Mouse (Mus musculus) left cerebral cortex, adult 11 months (tissue): ENCODE results near the gene Atox1.

ENCODE experiments used
- DNase-seq: peaks from one replicate; pipeline ENCODE4 v3.0.0; 2022; ENCODE audit warnings: low spot score

Atox1 gene

DNA sequence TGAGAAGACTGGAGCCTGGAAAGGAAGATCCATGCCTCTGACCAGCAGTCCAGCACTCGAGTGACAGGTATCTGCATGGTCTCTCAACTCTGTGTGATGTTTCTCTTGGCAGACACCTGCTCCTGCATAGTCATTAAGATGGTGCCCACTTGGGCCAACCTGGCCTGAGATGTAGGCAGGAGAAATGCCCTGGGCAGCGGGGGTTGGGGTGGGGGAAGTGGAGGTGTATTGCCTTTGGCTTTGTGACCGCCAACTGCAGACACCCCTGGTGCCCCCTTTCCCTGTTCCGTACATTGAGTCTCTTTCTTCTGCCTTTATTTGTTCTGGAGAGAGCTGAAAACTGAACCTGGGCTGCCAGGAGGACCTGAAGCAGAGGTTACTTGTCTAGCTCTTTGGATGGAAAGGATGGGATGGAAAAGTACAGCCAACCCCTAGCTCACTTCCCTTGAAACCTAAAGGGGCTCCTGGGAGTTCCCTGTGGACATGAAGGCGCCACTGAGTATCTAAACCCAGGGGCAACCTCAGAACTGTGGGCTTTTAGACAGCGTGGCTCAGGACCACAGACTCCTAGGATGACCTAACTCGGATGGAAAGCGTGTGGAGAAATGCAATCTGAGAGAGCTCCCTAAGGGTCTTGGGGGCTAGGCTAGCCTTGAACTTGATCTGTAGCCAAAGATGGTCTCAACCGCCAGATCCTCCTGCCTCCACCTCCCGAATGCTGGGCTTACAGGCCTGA is 48.2 kb downstream of the Atox1 start:
- DNase-seq: no peak

DNA sequence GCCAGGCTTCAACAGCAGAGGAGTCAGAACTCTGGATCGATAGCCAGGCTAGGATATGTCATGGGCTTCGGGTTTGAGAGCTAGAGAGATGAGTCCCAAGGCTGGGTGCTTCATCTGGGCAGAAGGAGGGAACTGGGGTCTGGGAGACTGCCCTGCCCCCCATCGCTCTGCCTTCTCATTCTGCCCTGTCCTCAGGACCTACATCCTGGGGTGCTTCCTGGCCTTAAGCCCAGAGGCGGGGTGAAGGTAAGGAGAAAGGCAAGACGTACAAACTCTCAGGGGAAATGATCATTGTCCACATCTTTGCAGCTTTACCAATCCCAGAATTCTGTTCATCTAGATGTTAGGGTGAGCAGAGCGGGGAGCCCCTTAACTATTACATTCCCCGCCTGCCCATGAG is 49.0 kb downstream of the Atox1 start:
- no peak for DNase-seq

DNA sequence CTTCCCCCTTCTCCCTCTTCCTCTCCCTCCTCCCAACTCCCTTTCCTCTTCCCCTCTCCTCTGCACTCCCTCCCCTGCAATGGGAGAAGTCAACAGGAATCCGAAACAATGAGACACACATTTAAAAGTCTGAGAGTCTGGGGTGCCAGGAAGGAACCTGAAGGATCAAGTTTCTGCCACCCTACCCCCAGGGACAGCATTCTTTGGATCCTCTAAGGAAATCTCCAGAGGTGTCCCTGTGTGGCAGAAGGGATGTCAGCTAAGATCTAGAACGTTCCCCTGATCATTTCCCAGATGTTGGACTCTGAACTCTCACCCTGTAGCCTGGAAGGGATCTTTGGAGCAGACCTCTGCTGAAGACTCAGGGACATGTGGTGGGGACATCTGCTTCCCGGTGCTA is 50.5 kb downstream of the Atox1 start:
- no peak for DNase-seq

DNA sequence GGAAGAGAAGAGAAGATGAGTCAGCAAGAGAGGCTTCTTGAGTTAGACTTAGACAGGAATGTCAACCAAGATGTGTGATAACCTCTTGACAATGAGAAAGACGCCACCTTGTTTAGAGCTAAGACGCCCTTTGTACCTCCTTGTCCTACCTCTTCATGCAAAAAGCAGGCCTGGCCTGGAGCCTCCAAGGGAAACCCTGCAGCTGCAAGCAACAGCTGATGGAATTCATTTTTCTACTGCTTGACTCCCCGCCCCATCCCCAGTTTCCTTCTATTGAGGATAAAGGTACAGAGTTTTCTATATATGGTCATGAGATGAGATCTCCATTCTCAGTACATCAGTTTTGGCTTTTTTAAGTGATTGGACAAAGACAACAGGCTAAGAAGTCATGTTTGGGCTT is 51.0 kb downstream of the Atox1 start:
- DNase-seq: no peak

DNA sequence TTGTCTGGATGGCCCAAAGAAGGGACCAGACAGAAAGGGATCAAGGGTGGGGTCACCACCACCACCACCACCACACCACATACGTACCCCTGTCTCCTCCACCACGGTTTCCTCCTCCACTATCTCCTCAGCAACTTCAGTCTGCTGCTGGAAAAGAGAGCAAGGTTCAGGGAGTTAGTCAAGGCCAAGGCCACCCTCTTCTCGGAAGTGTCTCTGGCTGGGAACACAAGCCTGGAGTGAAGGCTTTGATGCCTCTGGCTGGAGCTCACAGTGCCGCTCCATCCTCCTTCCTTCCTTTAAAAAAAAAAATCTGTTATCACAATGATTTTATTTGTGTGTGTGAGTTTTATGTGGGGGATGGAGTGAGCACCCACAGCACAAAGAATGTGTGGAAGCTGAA is 53.9 kb downstream of the Atox1 start:
- no peak for DNase-seq

DNA sequence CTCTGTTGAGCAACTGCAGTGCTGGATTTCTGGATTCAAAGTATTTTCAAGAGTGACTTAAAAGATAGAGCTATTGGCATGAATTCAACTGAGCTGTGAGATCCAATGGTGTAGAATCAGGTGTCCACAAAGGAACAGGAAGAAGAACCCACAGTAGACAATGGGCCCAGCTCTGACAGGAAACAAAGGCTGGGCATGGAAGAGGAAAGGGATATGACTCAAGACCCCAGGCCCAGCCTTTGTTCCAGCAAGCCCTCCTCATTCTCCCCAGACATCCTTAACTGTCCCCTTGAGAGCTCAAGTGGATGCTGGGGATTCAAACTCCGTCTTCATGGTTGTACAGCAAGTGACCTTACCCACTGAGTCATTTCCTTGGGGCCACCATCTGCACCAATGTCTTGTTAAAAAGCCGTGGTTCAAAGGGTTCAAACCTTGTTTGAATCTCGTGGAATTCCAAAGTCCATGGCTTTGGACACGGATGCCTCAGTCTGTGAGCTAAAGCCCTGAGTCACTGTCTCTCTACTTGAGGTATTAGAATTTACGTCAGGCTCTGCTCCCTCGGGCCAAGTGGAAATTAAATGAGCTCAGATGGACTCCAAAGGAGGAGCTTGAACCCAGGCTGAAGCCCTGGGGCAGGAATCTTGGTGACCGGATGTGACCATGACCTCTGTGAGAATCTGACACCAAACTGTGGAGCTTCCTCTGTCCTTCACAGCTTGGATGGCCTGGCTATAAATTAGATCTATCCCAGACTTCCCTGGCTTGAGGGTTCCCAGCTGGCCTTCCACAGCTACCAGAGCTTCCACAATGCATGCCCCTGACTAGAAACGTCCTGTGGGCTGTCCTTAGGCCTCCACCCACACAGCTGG is 55.2 kb downstream of the Atox1 start:
- no peak for DNase-seq

DNA sequence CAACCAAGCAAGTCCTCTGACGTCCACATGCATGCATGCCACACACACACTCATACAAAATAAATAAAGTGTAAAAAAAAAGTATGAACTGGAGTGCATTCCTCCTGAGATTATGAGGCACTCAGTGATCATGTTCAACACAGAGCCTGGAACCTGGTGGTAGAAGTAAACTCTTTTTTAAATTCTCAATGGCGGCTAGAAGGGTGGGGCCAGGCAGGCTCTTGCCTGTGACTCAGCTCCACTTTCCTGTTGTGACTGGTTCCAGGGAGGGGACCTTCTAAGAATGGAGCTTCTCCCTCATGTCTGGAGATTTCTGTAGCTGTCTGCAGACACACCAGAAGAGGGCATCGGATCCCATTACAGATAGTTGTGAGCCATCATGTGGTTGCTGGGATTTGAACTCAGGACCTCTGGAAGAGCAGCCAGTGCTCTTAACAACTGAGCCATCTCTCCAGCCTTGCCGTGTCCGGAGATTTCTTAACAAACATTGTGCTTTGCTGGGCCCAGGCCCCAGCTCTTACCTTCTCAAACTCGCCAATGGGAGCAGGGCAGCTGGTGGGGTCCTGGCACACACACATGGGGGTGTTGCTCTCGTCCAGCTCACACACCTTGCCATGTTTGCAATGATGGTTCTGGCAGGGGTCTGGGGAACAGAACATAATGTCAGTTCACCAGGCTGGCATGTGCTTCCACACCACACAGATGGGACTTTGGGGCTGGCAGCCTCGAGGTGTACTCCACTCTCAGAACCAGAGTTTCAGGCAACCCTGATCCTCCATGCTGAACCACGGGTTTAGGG is 56.2 kb downstream of the Atox1 start:
- no peak for DNase-seq

DNA sequence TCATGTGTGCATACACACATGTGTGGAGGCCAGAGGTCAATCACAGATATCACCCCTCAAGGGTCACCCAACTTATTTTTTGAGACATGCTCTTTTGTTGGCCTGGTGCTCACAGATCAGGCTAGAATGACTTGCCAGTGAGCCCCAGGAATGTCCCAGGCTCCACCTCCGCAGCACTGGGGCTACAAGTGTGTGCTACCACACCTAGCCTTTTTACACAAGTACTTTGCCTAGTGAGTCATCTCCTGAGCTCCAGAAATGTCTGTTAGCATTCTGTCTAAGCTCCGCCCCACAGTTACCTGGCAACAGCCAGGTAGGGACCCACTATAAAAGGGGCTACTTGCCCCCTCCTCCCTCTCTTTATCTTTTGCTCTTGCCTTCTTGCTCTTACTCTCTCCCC is 60.2 kb downstream of the Atox1 start:
- no peak for DNase-seq

DNA sequence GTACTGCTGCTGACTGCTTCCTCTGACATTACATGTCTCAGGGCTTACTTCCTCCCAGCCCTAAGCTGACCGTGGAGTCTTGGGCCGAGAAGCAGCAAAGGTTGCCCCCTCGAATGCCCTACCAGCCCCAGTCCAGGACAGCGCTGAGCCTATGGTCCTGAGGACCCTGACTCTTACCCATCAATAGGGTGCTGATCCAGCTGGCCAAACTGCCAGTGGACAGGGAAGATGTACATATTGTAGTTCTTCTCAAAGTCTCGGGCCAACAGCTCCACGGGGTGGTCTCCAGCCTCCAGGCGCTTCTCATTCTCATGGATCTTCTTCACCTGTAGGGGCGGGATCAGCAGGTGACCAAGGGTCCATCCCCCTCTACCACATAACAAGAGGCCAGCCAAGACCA is 62.7 kb downstream of the Atox1 start:
- no peak for DNase-seq

DNA sequence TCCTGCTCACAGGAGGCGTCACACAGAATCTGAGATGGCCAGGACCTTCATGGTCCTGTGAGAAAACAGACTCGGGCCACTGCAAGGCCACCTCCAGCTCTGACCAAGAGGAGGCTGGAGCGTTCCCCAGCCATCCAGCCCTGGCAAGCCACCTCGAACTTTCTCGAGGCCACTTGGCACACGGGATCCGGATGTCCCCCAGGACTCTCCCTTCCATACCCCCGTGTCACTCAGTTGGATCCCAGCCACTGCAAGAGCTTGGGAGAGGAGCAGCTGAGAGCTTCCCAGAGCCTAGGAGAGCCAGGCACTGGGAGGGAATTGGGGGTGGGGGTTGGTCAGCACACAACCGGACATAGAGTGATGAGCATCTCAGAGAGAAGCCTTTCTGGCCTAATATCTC is 63.6 kb downstream of the Atox1 start:
- no peak for DNase-seq

DNA sequence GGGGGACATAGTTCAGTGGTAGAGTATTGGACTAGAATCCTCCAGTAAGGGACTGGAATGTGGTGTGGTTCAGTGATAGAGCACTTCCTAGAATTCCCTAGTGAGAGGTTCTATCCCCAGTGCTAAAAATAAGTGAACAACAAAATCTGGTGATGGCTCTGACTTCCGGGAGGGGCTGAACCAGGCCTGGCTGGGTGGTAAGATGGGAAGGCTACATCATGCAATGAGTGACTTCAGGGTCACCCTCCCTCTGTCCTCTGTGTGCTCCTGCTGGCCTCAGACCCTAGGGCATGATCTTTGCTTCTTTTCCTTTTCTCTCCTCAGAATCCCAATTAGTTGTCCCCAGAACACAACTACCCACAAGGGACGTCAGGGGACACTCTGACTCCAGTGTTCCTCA is 64.0 kb downstream of the Atox1 start:
- no peak for DNase-seq
